Mouse (Mus musculus): Measurements from ENCODE around the gene Iffo1. TPM values are rescaled to one million over a fixed set of nuclear protein-coding genes. Genes with fewer than 3 reads are reported as not detected.

The Iffo1 gene
- polyA plus RNA-seq, 1 experiment from 2014 or later, result 11.3 TPM

DNA sequence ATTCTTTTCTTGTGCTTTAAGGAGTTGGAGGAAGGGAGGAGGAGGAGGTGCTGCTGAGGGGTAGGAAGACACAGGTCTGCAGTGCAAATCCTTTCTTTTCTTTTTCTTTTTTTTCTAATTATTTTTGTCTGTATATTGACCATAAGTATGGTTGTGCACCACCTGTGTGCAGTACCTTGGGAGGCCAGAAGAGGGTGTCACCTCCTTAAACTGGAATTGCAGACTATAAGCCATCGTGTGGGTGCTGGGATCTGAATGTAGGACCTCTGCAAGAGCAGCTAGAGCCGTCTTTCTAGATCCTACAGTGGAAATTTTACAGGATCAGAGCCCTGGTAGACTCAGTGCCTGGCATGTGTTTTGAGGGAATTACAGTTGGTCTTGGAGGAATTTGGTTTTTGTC lies 37.3 kb upstream of the Iffo1 start:
- 96% methylated on average over 2 of the region's 2 CpGs for WGBS
- H3K27me3 ChIP-seq (replicated peaks), result no peaks in the 10 kb centered on the region
- no peak overlapping the region for H3K4me2 ChIP-seq
- H3K4me1 ChIP-seq (replicated peaks), result no peaks in the 10 kb centered on the region
- H3K9ac ChIP-seq, result no peak overlapping the region
- no peak overlapping the region for H3K4me3 ChIP-seq
- H3K36me3 ChIP-seq, result peaks cover 97% of the 10 kb centered on the region
- no peak overlapping the region for H3K27ac ChIP-seq (ENCODE audit: poor library complexity, severe bottlenecking)
- H3K9me3 ChIP-seq (replicated peaks), result peaks cover 5% of the 10 kb centered on the region; the same call in 1 of the 2 replicates
- no peak for ATAC-seq (ENCODE audit: insufficient number of reproducible peaks, low FRiP score)

DNA sequence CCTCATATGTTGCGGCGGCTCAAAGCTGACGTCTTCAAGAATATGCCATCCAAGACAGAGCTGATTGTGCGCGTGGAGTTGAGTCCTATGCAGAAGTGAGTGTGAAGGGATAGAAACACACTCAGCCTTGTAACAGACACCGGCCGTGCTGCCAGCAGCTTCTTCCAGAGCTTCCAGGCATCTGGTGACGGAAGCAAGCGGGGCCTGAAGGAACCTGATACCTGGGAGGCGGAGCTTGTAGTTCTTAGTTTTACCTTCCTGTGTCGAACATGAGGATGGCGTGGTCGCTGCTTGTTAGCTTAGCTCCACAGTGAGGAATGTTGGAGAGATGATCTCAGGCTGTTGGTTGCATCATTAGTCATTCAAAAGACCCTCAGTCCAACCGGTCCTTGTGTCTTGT lies 35.7 kb upstream of the Iffo1 start:
- Histone ChIP-seq H3K9ac (no peak overlapping the region), H3K36me3 (peaks cover 100% of the 10 kb centered on the region)
- 86% methylated on average over 14 of the region's 14 CpGs for WGBS

DNA sequence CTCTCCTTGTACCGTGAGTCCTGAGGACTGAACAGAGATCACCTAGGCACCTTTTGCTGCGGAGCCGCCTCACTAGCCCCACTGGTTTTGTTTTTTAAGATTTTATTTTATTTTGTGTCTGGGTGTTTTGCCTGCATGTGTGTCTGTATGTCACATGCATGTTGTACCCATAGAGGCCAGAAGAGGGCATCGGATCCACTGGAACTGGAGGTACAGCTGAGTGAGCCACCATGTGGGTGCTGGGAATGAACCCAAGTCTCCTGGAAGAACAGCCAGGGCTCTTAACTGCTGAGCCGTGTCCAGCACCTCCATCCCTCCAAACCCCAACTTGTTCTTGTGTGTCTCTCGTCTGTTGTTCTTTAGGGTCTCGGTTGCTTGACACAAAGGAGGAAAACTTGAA lies 34.1 kb upstream of the Iffo1 start:
- H3K9me3 ChIP-seq (replicated peaks), result peaks cover 5% of the 10 kb centered on the region; the same call in 1 of the 2 replicates
- H3K4me3 ChIP-seq, result no peak overlapping the region
- H3K4me1 ChIP-seq (replicated peaks), result no peaks in the 10 kb centered on the region
- peaks cover 96% of the 10 kb centered on the region for H3K36me3 ChIP-seq
- H3K27me3 ChIP-seq (replicated peaks), result no peaks in the 10 kb centered on the region
- 91% methylated on average over 7 of the region's 7 CpGs for WGBS
- H3K4me2 ChIP-seq, result no peak overlapping the region
- no peak for ATAC-seq (ENCODE audit: insufficient number of reproducible peaks, low FRiP score)
- H3K9ac ChIP-seq, result no peak overlapping the region
- no peak overlapping the region for H3K27ac ChIP-seq (ENCODE audit: poor library complexity, severe bottlenecking)

More for the DNA sequence above, 35.7 kb upstream of the Iffo1 start:
- Histone ChIP-seq H3K27me3 (replicated peaks) (no peaks in the 10 kb centered on the region), H3K4me1 (replicated peaks) (no peaks in the 10 kb centered on the region), H3K4me2 (no peak overlapping the region), H3K9me3 (replicated peaks) (peaks cover 5% of the 10 kb centered on the region; the same call in 1 of the 2 replicates), H3K27ac (ENCODE audit: poor library complexity, severe bottlenecking) (no peak overlapping the region), H3K4me3 (no peak overlapping the region)
- ATAC-seq (ENCODE audit: insufficient number of reproducible peaks, low FRiP score), result no peak

DNA sequence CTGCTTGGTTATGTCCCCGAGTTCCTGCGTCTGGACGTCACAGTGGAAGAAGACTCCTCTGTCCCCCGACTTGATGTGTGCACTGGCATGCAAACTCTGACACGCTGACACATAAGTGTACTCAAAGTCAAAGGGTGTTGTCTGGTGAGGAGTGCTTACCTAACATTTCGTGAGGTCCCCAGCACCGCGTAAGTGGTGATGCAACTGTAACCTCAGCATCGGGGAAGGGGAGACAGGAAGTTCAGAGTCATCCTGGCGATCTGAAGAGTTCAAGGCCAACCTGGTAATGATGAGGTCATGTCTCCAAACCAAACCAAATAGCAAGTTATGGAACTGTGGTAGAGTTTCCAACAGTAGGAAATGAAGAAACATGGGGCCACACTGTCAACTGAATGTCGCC lies 32.5 kb upstream of the Iffo1 start:
- Histone ChIP-seq H3K27ac (ENCODE audit: poor library complexity, severe bottlenecking) (no peak overlapping the region), H3K27me3 (replicated peaks) (no peaks in the 10 kb centered on the region), H3K4me3 (no peak overlapping the region), H3K4me2 (no peak overlapping the region), H3K4me1 (replicated peaks) (no peaks in the 10 kb centered on the region), H3K9ac (no peak overlapping the region), H3K9me3 (replicated peaks) (no peaks in the 10 kb centered on the region; the same call in 1 of the 2 replicates), H3K36me3 (peaks cover 95% of the 10 kb centered on the region)
- no peak for ATAC-seq (ENCODE audit: insufficient number of reproducible peaks, low FRiP score)
- WGBS, result 91% methylated on average over 11 of the region's 11 CpGs

DNA sequence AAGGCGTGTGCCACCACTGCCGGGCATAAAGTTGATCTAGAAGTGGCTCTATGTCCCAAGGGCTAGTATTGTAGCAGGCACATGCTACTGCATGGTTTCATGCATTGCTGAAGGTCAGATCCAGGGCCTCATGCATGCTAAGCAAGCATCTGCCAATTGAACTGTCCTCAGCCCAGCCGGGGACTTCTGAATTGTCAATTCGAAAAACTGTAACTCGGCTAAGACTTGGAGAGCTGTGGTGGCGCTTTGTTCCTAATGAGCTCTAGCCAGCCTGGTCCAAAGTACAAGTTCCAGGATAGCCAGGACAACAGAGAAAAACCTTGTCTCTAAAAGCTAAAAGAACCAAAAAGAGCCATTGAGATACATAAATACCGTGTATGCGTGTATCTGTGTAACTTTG lies 25.7 kb upstream of the Iffo1 start:
- Histone ChIP-seq H3K27ac (ENCODE audit: poor library complexity, severe bottlenecking) (no peak overlapping the region), H3K4me2 (no peak overlapping the region), H3K9ac (no peak overlapping the region), H3K4me1 (replicated peaks) (no peaks in the 10 kb centered on the region), H3K36me3 (peaks cover 92% of the 10 kb centered on the region), H3K4me3 (no peak overlapping the region), H3K9me3 (replicated peaks) (no peaks in the 10 kb centered on the region), H3K27me3 (replicated peaks) (no peaks in the 10 kb centered on the region)
- ATAC-seq (ENCODE audit: insufficient number of reproducible peaks, low FRiP score), result no peak
- WGBS, result 93% methylated on average over 8 of the region's 8 CpGs

DNA sequence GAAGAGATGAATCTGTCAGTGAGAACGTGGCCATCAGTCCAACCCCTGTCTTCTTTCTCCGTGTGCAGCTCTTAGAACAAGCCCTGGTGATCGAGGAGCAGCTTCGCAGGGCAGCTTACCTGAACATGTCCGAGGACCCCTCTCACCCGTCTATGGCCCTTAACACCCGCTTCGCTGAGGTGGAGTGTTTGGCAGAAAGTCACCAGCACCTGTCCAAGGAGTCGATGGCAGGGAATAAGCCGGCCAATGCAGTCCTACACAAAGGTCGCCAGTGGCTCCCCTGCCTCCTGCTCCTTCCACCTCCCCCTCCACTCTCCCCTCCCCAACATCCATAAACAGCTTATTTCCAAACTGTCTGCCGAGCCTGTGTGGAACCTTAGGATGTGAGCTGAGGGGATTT lies 16.3 kb upstream of the Iffo1 start:
- no peak overlapping the region for H3K4me2 ChIP-seq
- H3K4me3 ChIP-seq, result no peak overlapping the region
- peaks cover 6% of the 10 kb centered on the region for H3K4me1 ChIP-seq (replicated peaks)
- ATAC-seq (ENCODE audit: insufficient number of reproducible peaks, low FRiP score), result no peak
- H3K36me3 ChIP-seq, result peaks cover 75% of the 10 kb centered on the region
- no peaks in the 10 kb centered on the region for H3K9me3 ChIP-seq (replicated peaks)
- H3K27me3 ChIP-seq (replicated peaks), result no peaks in the 10 kb centered on the region
- WGBS, result 89% methylated on average over 12 of the region's 12 CpGs
- no peak overlapping the region for H3K27ac ChIP-seq (ENCODE audit: poor library complexity, severe bottlenecking)
- no peak overlapping the region for H3K9ac ChIP-seq

DNA sequence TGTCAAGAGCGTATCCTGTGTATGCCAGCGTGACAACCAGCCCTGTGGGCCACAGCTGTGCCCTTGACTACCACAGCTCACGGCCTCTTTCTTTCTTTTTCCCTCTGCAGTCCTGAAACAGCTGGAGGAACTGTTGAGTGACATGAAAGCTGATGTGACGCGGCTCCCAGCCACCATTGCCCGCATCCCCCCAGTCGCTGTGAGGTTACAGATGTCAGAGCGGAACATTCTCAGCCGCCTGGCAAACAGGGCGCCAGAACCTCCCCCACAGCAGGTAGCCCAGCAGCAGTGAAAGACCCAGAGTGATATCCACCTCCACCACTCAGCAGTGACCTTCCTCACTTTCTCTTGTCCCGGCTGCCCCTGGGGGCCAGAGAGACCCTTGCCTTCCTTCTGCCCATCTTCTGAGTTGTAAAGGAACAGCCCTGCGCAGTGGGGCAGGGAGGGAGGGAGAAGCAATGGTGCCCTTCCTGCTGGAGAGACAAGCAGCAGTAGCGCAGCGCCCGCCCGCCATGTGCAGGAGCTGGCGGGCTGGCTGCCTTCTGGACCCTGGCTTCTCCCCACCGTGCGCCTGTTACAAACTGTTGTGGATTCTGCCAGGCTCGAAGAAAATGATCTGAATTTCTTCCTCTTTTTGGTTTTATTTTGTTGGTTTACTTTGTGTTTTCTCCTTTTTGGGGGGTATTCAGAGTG lies 15.2 kb upstream of the Iffo1 start:
- Histone ChIP-seq H3K4me3 (no peak overlapping the region), H3K36me3 (peaks cover 73% of the 10 kb centered on the region), H3K9ac (no peak overlapping the region), H3K9me3 (replicated peaks) (no peaks in the 10 kb centered on the region), H3K27me3 (replicated peaks) (no peaks in the 10 kb centered on the region), H3K4me2 (no peak overlapping the region), H3K27ac (ENCODE audit: poor library complexity, severe bottlenecking) (0 out of 2 replicates have a peak overlapping the region, but pooled peaks have one; percentile 4), H3K4me1 (replicated peaks) (peaks cover 6% of the 10 kb centered on the region)
- ATAC-seq (ENCODE audit: insufficient number of reproducible peaks, low FRiP score), result no peak
- 87% methylated on average over 20 of the region's 20 CpGs for WGBS

DNA sequence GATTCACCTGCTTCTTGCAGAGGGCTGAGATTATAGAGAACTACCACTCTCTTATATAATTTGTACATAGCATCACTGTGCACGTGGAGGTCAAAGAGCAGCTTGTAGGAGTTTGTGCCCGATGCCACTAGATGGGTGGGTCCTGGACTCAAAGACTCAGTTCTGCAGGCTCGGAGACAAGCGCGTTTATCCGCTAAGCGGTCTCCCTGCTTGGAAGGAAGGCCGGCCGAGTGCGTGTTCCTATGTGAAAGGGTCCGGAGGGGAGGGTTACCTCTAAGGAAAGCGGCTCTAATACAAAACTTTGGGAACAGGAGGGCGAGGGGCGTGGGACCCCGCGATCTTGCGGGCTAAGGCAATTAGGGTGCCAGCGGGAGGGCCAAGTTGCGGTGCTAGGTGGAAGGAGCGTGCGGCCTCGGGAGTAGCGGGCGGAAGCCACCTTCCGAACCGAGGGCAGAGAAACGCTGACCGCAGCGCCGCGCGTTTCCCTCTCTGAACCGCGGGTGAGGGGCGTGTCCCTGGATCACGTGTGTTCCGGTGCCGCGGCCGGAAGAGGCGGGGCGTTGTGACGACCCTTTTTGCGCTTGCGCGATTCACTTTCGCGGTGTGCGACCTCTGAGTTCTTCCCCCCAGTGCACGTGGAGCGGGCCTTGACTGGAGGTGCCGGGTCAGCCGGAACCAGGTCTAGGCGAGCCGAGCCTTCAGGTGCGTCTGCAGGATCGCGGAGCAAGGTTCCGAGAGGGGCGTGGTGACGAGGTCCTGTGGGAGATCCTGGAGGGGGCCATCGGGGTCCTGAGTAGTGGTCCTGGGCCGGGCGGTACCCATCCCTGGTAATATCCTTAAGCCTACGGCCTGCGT lies 13.5 kb upstream of the Iffo1 start, which contains the start of gene Nop2:
Gene Nop2 (plus strand): TSS at position 608 of the 855 bp plus-strand sequence.
- no peaks in the 10 kb centered on the region for H3K9me3 ChIP-seq (replicated peaks)
- peak within 1 kb of the TSS; percentile 82 for H3K9ac ChIP-seq
- H3K4me1 ChIP-seq (replicated peaks), result peaks cover 6% of the 10 kb centered on the region
- H3K4me3 ChIP-seq, result peak within 1 kb of the TSS; percentile 73
- no peaks in the 10 kb centered on the region for H3K27me3 ChIP-seq (replicated peaks)
- peak within 1 kb of the TSS; percentile 80 for H3K27ac ChIP-seq (ENCODE audit: poor library complexity, severe bottlenecking)
- peaks cover 74% of the 10 kb centered on the region for H3K36me3 ChIP-seq
- peak; percentile 96 for ATAC-seq (ENCODE audit: insufficient number of reproducible peaks, low FRiP score)
- H3K4me2 ChIP-seq, result peak within 1 kb of the TSS; percentile 84
- WGBS, result under 1% methylated on average over 66 of the region's 66 CpGs

DNA sequence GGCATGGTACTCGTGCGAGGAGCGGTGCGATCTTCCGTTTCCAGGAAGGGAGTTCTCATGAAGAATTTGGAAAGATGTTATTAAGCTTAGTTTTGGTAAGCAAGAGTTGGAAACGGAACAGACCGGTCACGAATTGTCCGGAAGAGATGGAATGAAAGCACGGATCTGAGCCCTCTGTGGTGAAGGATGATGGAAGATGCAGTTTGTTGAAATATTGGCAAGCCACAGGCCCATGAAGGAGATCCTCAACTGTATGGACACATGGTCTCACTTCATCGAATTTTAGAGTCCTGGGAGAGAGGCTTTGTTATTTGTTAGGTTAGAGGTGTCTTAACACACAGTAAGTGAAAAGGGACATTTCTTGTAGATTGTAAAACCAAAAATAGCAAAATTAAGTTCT lies 12.6 kb upstream of the Iffo1 start:
- WGBS, result 8% methylated on average over 11 of the region's 11 CpGs
- Histone ChIP-seq H3K9me3 (replicated peaks) (no peaks in the 10 kb centered on the region), H3K36me3 (peaks cover 74% of the 10 kb centered on the region), H3K4me1 (replicated peaks) (peaks cover 6% of the 10 kb centered on the region), H3K27ac (ENCODE audit: poor library complexity, severe bottlenecking) (no peak overlapping the region), H3K4me3 (peak overlapping the region; percentile 73), H3K27me3 (replicated peaks) (no peaks in the 10 kb centered on the region), H3K9ac (peak overlapping the region; percentile 82), H3K4me2 (peak overlapping the region; percentile 84)
- no peak for ATAC-seq (ENCODE audit: insufficient number of reproducible peaks, low FRiP score)

DNA sequence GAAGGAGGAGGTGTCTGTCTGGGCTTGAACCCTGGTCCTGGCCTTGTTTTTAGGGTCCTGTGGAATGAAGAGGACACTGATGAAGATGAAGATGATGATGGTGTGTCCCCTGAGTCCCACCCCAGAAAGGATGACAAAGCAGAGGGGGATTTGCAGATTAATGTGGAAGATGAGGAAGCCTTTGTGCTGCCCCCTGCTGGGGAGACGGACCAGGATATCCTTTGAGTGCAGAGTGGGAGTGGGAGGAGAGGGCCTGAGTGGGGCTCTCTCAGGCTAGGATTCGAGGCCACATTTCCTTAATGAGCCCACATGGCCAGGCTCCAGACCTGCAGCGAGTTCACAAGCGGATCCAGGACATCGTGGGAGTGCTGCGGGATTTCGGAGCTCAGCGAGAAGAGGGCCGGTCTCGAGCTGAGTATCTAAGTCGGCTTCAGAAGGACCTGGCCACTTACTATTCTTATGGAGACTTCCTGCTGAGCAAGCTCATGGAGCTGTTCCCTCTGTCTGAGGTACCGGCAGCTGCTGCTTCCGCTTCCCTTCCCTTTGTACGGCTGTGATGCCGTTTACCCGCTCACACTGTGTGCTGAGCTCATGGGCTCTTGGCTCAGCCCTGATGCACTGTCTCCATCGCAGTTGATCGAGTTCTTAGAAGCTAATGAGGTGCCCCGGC lies 7.9 kb upstream of the Iffo1 start:
- Histone ChIP-seq H3K4me3 (no peak overlapping the region), H3K4me2 (no peak overlapping the region), H3K9me3 (replicated peaks) (no peaks in the 10 kb centered on the region), H3K4me1 (replicated peaks) (peaks cover 6% of the 10 kb centered on the region), H3K27ac (ENCODE audit: poor library complexity, severe bottlenecking) (no peak overlapping the region), H3K27me3 (replicated peaks) (no peaks in the 10 kb centered on the region), H3K36me3 (peaks cover 90% of the 10 kb centered on the region), H3K9ac (no peak overlapping the region)
- WGBS, result 92% methylated on average over 19 of the region's 19 CpGs
- no peak; the same call in 1 of the 2 replicates for ATAC-seq (ENCODE audit: insufficient number of reproducible peaks, low FRiP score)

DNA sequence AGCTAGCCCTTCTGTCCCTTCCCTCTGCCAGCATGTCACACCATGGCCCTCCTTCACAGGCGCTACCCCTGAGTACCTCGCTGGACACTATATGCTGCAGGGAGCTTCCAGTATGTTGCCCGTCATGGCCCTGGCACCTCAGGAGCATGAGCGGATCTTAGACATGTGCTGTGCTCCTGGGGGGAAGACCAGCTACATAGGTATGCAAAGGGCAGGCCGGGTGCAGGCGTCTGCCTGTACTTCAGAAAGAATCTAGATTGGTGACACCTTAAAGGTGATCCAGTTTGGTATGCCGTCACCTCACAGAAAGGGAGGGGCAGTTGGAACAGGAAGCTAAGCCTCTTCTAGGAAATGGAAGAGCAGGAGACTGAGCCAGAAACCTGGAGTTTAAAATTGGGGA lies 5.3 kb upstream of the Iffo1 start:
- Histone ChIP-seq H3K9me3 (replicated peaks) (no peaks in the 10 kb centered on the region), H3K27me3 (replicated peaks) (no peaks in the 10 kb centered on the region), H3K36me3 (peaks cover 93% of the 10 kb centered on the region), H3K4me1 (replicated peaks) (peaks cover 3% of the 10 kb centered on the region; the same call in 1 of the 2 replicates), H3K27ac (ENCODE audit: poor library complexity, severe bottlenecking) (no peak overlapping the region), H3K4me3 (no peak overlapping the region), H3K9ac (no peak overlapping the region), H3K4me2 (no peak overlapping the region)
- ATAC-seq (ENCODE audit: insufficient number of reproducible peaks, low FRiP score), result no peak
- 90% methylated on average over 7 of the region's 7 CpGs for WGBS

Data from heart, embryonic 12.5 days (tissue).